Mouse (Mus musculus): Measurements from ENCODE around the gene Wdr63.

GRCm38 (mm10) chr3:146014321-146014720 lies 93.6 kb downstream of the Wdr63 start:
- TF ChIP-seq GATA1 (IDR thresholded peaks at IDR 0.05; ENCODE audit: borderline replicate concordance, low read length) (no peak), FLI1 (IDR thresholded peaks at IDR 0.05; ENCODE audit: low read length) (no peak)
